Mouse (Mus musculus): ENCODE data around the gene Lrrc28. TPM values are rescaled to one million over a fixed set of nuclear protein-coding genes. Genes with fewer than 3 reads are reported as not detected.

Gene Lrrc28
- polyA plus RNA-seq, 1 experiment from 2014 or later, result 22.3 TPM

GRCm38 (mm10) chr7:67549073-67549561, 96.0 kb downstream of the Lrrc28 start:
- H3K36me3 ChIP-seq, result no peaks in the 10 kb centered on the region
- H3K9ac ChIP-seq, result no peak overlapping the region
- no peak overlapping the region for H3K4me2 ChIP-seq (replicated peaks)
- no peak overlapping the region for H3K27ac ChIP-seq
- H3K4me3 ChIP-seq, result no peak overlapping the region
- WGBS, result 28% methylated on average over 6 of the region's 6 CpGs
- H3K4me1 ChIP-seq, result peaks cover 9% of the 10 kb centered on the region
- peak; percentile 94 for ATAC-seq (ENCODE audit: low FRiP score, low read depth)
- H3K27me3 ChIP-seq, result no peaks in the 10 kb centered on the region
- no peaks in the 10 kb centered on the region for H3K9me3 ChIP-seq

- Histone ChIP-seq H3K9ac (no peak overlapping the region), H3K4me3 (no peak overlapping the region), H3K9me3 (no peaks in the 10 kb centered on the region), H3K4me1 (peaks cover 9% of the 10 kb centered on the region), H3K27ac (no peak overlapping the region), H3K36me3 (no peaks in the 10 kb centered on the region), H3K4me2 (replicated peaks) (no peak overlapping the region), H3K27me3 (no peaks in the 10 kb centered on the region)
- no peak for ATAC-seq (ENCODE audit: low FRiP score, low read depth)
- 78% methylated on average over 6 of the region's 6 CpGs for WGBS
Observed at GRCm38 (mm10) chr7:67548599-67549041, 96.4 kb downstream of the Lrrc28 start.

- no peak for ATAC-seq (ENCODE audit: low FRiP score, low read depth)
- H3K4me2 ChIP-seq (replicated peaks), result no peak overlapping the region
Observed at GRCm38 (mm10) chr7:67546282-67546681, 98.8 kb downstream of the Lrrc28 start.

GRCm38 (mm10) chr7:67544586-67544985, 100.5 kb downstream of the Lrrc28 start:
- no peak overlapping the region for H3K27ac ChIP-seq
- H3K4me1 ChIP-seq, result peaks cover 9% of the 10 kb centered on the region
- H3K36me3 ChIP-seq, result no peaks in the 10 kb centered on the region
- ATAC-seq (ENCODE audit: low FRiP score, low read depth), result no peak
- no peaks in the 10 kb centered on the region for H3K9me3 ChIP-seq
- no peak overlapping the region for H3K4me3 ChIP-seq
- no peak overlapping the region for H3K4me2 ChIP-seq (replicated peaks)
- no peak overlapping the region for H3K9ac ChIP-seq
- no peaks in the 10 kb centered on the region for H3K27me3 ChIP-seq

More at GRCm38 (mm10) chr7:67546282-67546681, 98.8 kb downstream of the Lrrc28 start:
- WGBS, result 89% methylated on average over 5 of the region's 5 CpGs
- no peak overlapping the region for H3K4me3 ChIP-seq
- peaks cover 9% of the 10 kb centered on the region for H3K4me1 ChIP-seq
- H3K27me3 ChIP-seq, result no peaks in the 10 kb centered on the region
- H3K27ac ChIP-seq, result no peak overlapping the region
- no peaks in the 10 kb centered on the region for H3K9me3 ChIP-seq
- H3K36me3 ChIP-seq, result no peaks in the 10 kb centered on the region
- no peak overlapping the region for H3K9ac ChIP-seq

- Histone ChIP-seq H3K4me3 (no peak overlapping the region), H3K27me3 (no peaks in the 10 kb centered on the region), H3K36me3 (no peaks in the 10 kb centered on the region), H3K27ac (no peak overlapping the region), H3K9ac (no peak overlapping the region), H3K4me2 (replicated peaks) (no peak overlapping the region), H3K9me3 (no peaks in the 10 kb centered on the region), H3K4me1 (no peaks in the 10 kb centered on the region)
- 82% methylated on average over 6 of the region's 6 CpGs for WGBS
- ATAC-seq (ENCODE audit: low FRiP score, low read depth), result no peak
Observed at GRCm38 (mm10) chr7:67543641-67544040, 101.4 kb downstream of the Lrrc28 start.

GRCm38 (mm10) chr7:67536588-67537372, 108.3 kb downstream of the Lrrc28 start:
- Histone ChIP-seq H3K9ac (no peak overlapping the region), H3K27me3 (no peaks in the 10 kb centered on the region), H3K4me1 (0 out of 2 replicates have a peak, but pooled peaks cover 3% of the 10 kb centered on the region), H3K27ac (no peak overlapping the region), H3K9me3 (no peaks in the 10 kb centered on the region), H3K4me3 (no peak overlapping the region), H3K36me3 (no peaks in the 10 kb centered on the region), H3K4me2 (replicated peaks) (no peak overlapping the region)
- WGBS, result 90% methylated on average over 11 of the region's 11 CpGs
- ATAC-seq (ENCODE audit: low FRiP score, low read depth), result no peak

- Histone ChIP-seq H3K9ac (no peak overlapping the region), H3K27me3 (no peaks in the 10 kb centered on the region), H3K36me3 (no peaks in the 10 kb centered on the region), H3K4me3 (no peak overlapping the region), H3K4me1 (peaks cover 11% of the 10 kb centered on the region; the same call in 1 of the 2 replicates), H3K4me2 (replicated peaks) (no peak overlapping the region), H3K9me3 (no peaks in the 10 kb centered on the region), H3K27ac (no peak overlapping the region)
- 82% methylated on average over 4 of the region's 4 CpGs for WGBS
- ATAC-seq (ENCODE audit: low FRiP score, low read depth), result no peak
Observed at GRCm38 (mm10) chr7:67535941-67536340, 109.1 kb downstream of the Lrrc28 start.

- Histone ChIP-seq H3K4me1 (peaks cover 33% of the 10 kb centered on the region), H3K9me3 (no peaks in the 10 kb centered on the region), H3K4me2 (replicated peaks) (no peak overlapping the region), H3K27me3 (no peaks in the 10 kb centered on the region), H3K36me3 (no peaks in the 10 kb centered on the region; the same call in 1 of the 2 replicates), H3K27ac (no peak overlapping the region), H3K4me3 (no peak overlapping the region), H3K9ac (no peak overlapping the region)
- no peak for ATAC-seq (ENCODE audit: low FRiP score, low read depth)
- WGBS, result 65% methylated on average over 2 of the region's 2 CpGs
Observed at GRCm38 (mm10) chr7:67530981-67531380, 114.1 kb downstream of the Lrrc28 start.

- WGBS, result 77% methylated on average over 6 of the region's 6 CpGs
- ATAC-seq (ENCODE audit: low FRiP score, low read depth), result no peak
- Histone ChIP-seq H3K4me1 (peaks cover 33% of the 10 kb centered on the region), H3K27ac (no peak overlapping the region), H3K4me3 (no peak overlapping the region), H3K9ac (no peak overlapping the region), H3K4me2 (replicated peaks) (no peak overlapping the region), H3K9me3 (no peaks in the 10 kb centered on the region), H3K36me3 (no peaks in the 10 kb centered on the region; the same call in 1 of the 2 replicates), H3K27me3 (no peaks in the 10 kb centered on the region)
Observed at GRCm38 (mm10) chr7:67529381-67529780, 115.7 kb downstream of the Lrrc28 start.

GRCm38 (mm10) chr7:67528821-67529221, 116.2 kb downstream of the Lrrc28 start:
- H3K4me1 ChIP-seq, result peaks cover 35% of the 10 kb centered on the region
- no peaks in the 10 kb centered on the region; the same call in 1 of the 2 replicates for H3K36me3 ChIP-seq
- no peak overlapping the region for H3K4me3 ChIP-seq
- no peaks in the 10 kb centered on the region for H3K9me3 ChIP-seq
- ATAC-seq (ENCODE audit: low FRiP score, low read depth), result no peak
- no peak overlapping the region for H3K27ac ChIP-seq
- no peak overlapping the region for H3K4me2 ChIP-seq (replicated peaks)
- no peak overlapping the region for H3K9ac ChIP-seq
- H3K27me3 ChIP-seq, result no peaks in the 10 kb centered on the region
- 85% methylated on average over 18 of the region's 18 CpGs for WGBS

GRCm38 (mm10) chr7:67528063-67528811, 116.8 kb downstream of the Lrrc28 start:
- H3K4me3 ChIP-seq, result no peak overlapping the region
- no peak overlapping the region for H3K4me2 ChIP-seq (replicated peaks)
- no peak overlapping the region; the same call in 1 of the 2 replicates for H3K27ac ChIP-seq
- 65% methylated on average over 10 of the region's 10 CpGs for whole genome bisulfite sequencing
- no peaks in the 10 kb centered on the region; the same call in 1 of the 2 replicates for H3K36me3 ChIP-seq
- no peaks in the 10 kb centered on the region for H3K27me3 ChIP-seq
- H3K9ac ChIP-seq, result no peak overlapping the region
- H3K9me3 ChIP-seq, result no peaks in the 10 kb centered on the region
- H3K4me1 ChIP-seq, result peaks cover 37% of the 10 kb centered on the region
- ATAC-seq (ENCODE audit: low FRiP score, low read depth), result no peak

- Histone ChIP-seq H3K36me3 (no peaks in the 10 kb centered on the region; the same call in 1 of the 2 replicates), H3K27me3 (no peaks in the 10 kb centered on the region), H3K9ac (no peak overlapping the region), H3K9me3 (no peaks in the 10 kb centered on the region), H3K4me1 (peaks cover 30% of the 10 kb centered on the region), H3K27ac (no peak overlapping the region), H3K4me2 (replicated peaks) (no peak overlapping the region), H3K4me3 (no peak overlapping the region)
- no peak for ATAC-seq (ENCODE audit: low FRiP score, low read depth)
- 87% methylated on average over 3 of the region's 3 CpGs for WGBS
Observed at GRCm38 (mm10) chr7:67525886-67526580, 119.0 kb downstream of the Lrrc28 start.
